Mouse (Mus musculus) kidney, postnatal 0 days (tissue): ENCODE results near the gene Cenpm. TPM values are rescaled to one million over a fixed set of nuclear protein-coding genes. Genes with fewer than 3 reads are reported as not detected.

Source experiments
- ATAC-seq: fragments of 200-750 bp; cut with Nextera tagmentation; replicated peaks from 2 replicates; pipeline ENCODE4 v1.8.0; 2017; ENCODE audit warnings: low read depth, moderate number of reproducible peaks, moderate TSS enrichment, moderate library complexity; ENCODE audit not compliant: low FRiP score
- DNase-seq: peaks from one replicate; pipeline ENCODE4 v3.0.0-alpha.2; 2016; ENCODE audit warnings: low spot score
- H3K27ac ChIP-seq: fragments of 300-500 bp; sonication (generic); 2 replicates; pipeline ENCODE4 v1.5.1; 2014; ENCODE audit warnings: mild to moderate bottlenecking
- H3K27me3 ChIP-seq: fragments of 300-500 bp; sonication (generic); 2 replicates; pipeline ENCODE4 v1.6.1; 2014; ENCODE audit warnings: low read length, mixed read lengths; ENCODE audit not compliant: insufficient read depth
- H3K36me3 ChIP-seq: fragments of 300-500 bp; sonication (generic); 2 replicates; pipeline ENCODE4 v1.6.1; 2014; ENCODE audit warnings: low read length, mixed read lengths; ENCODE audit not compliant: insufficient read depth
- H3K4me1 ChIP-seq: fragments of 300-500 bp; sonication (generic); replicated peaks from 2 replicates; pipeline ENCODE4 v1.6.1; 2014; ENCODE audit warnings: antibody characterized with exemption, low read length, mixed read lengths; ENCODE audit not compliant: insufficient read depth
- H3K4me2 ChIP-seq: fragments of 300-500 bp; sonication (generic); 2 replicates; pipeline ENCODE4 v1.6.1; 2014; ENCODE audit warnings: mild to moderate bottlenecking, low read length, moderate library complexity, mixed read lengths
- H3K4me3 ChIP-seq: fragments of 300-500 bp; sonication (generic); replicated peaks from 2 replicates; pipeline ENCODE4 v1.5.1; 2014; ENCODE audit warnings: low read depth, low read length
- H3K9ac ChIP-seq: fragments of 300-500 bp; sonication (generic); 2 replicates; pipeline ENCODE4 v1.6.1; 2014; ENCODE audit warnings: low read depth, low read length
- H3K9me3 ChIP-seq: fragments of 300-500 bp; sonication (generic); replicated peaks from 2 replicates; pipeline ENCODE4 v1.6.1; 2016; ENCODE audit warnings: low read length, inconsistent platforms, mixed read lengths
- CTCF ChIP-seq: IDR thresholded peaks from 2 replicates; pipeline ENCODE4 v1.5.1; 2016; ENCODE audit warnings: antibody characterized with exemption, low read depth, mild to moderate bottlenecking, moderate library complexity
- WGBS: fragments of 180-500 bp; shearing (Covaris S2); extraction: QIAGEN DNeasy Blood & Tissue Kit; methylation state at CpG from one replicate; pipeline ENCODE4 v1.1.7; 2014; 5-methylcytosine and 5-hydroxymethylcytosine counted together
- polyA plus RNA-seq: library from polyadenylated mRNA; unstranded; fragments of >200 nt; fragmentation: Nextera tagmentation; extraction: Ambion mirVana; gene quantifications from 2 replicates; pipeline ENCODE4 v1.2.1, GENCODE M21; 2015

Cenpm gene
- polyA plus RNA-seq, 1 experiment from 2014 or later: 46.4 TPM

GRCm38 (mm10) chr15:82213222-82213621 is 31.3 kb downstream of the Cenpm start:
- TF ChIP-seq CTCF: no peak
- no peak overlapping the region for H3K4me2 ChIP-seq
- WGBS: 5% methylated on average over 4 of the region's 4 CpGs

DNA sequence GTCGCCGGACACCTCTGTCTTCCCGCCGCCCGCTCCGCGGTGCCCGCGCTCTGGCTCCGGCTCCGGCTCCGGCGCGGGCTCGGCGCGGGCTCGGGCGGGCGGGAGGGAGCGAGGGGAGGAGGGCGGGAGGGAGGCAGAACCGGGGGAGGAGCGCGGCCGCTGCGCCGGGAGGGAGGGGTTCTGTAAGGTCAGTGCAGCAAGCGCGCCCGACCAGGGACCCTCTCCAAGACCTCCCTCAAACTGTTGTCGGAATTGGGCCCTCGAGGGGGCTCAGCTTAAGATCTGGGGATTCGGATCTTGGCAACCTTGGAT is 31.8 kb downstream of the Cenpm start, which contains the start of gene Shisa8:
Gene Shisa8, minus strand, starts transcription at position 64 of the 312 bp plus-strand sequence.
- Histone ChIP-seq H3K27ac (no peak within 1 kb of the TSS), H3K4me2 (peak within 1 kb of the TSS; percentile 81), H3K4me1 (peaks cover 11% of the 10 kb centered on the region; the same call in 1 of the 2 replicates), H3K9ac (peak within 1 kb of the TSS; percentile 35; the same call in 1 of the 2 replicates), H3K4me3 (peak within 1 kb of the TSS; percentile 48), H3K9me3 (no peaks in the 10 kb centered on the region), H3K27me3 (peaks cover 51% of the 10 kb centered on the region), H3K36me3 (no peaks in the 10 kb centered on the region)
- WGBS: under 1% methylated on average over 16 of the region's 34 CpGs
- ATAC-seq (no peak), DNase-seq (no peak)
- TF ChIP-seq CTCF: no peak

More at GRCm38 (mm10) chr15:82213222-82213621, 31.3 kb downstream of the Cenpm start:
- DNase-seq: no peak
- H3K27ac ChIP-seq: no peak overlapping the region
- no peak overlapping the region for H3K4me3 ChIP-seq
- peaks cover 11% of the 10 kb centered on the region; the same call in 1 of the 2 replicates for H3K4me1 ChIP-seq
- no peaks in the 10 kb centered on the region for H3K9me3 ChIP-seq
- no peak for ATAC-seq
- peaks cover 48% of the 10 kb centered on the region for H3K27me3 ChIP-seq
- H3K36me3 ChIP-seq: no peaks in the 10 kb centered on the region
- no peak overlapping the region for H3K9ac ChIP-seq

GRCm38 (mm10) chr15:82211911-82212751 is 32.4 kb downstream of the Cenpm start:
- Histone ChIP-seq H3K9ac (peak overlapping the region; percentile 35; the same call in 1 of the 2 replicates), H3K9me3 (no peaks in the 10 kb centered on the region), H3K27me3 (peaks cover 54% of the 10 kb centered on the region), H3K27ac (no peak overlapping the region), H3K4me3 (peak overlapping the region; percentile 48), H3K4me2 (peak overlapping the region; percentile 81), H3K4me1 (peaks cover 11% of the 10 kb centered on the region; the same call in 1 of the 2 replicates), H3K36me3 (no peaks in the 10 kb centered on the region)
- under 1% methylated on average over 75 of the region's 112 CpGs for WGBS
- ATAC-seq (no peak; the same call in 1 of the 2 replicates), DNase-seq (peak; percentile 28)
- TF ChIP-seq CTCF: peak; percentile 15; the same call in 1 of the 2 replicates

DNA sequence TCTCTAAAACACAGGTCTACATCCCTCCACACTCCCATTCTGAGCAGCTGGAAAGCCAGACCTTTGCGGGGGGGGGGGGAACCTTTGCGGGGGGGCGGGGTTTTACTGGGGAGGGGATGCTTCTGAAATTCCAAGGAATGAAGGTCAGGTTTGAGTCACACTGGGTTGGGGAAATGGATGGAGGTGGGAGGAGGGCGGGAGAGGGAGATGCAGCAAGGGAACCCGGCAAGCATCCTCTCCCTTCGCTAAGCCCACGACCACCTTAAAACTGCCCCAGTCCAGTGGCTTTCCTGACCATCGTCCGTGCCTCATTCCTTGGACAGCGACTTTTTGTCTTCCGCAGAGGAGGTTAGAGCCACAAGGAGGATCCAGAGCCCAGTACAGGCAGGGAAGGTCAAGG is 33.3 kb downstream of the Cenpm start:
- H3K4me2 ChIP-seq: peak overlapping the region; percentile 81
- peaks cover 11% of the 10 kb centered on the region; the same call in 1 of the 2 replicates for H3K4me1 ChIP-seq
- H3K9me3 ChIP-seq: no peaks in the 10 kb centered on the region
- H3K9ac ChIP-seq: no peak overlapping the region
- ATAC-seq (no peak), DNase-seq (no peak)
- H3K27me3 ChIP-seq: peaks cover 62% of the 10 kb centered on the region
- H3K4me3 ChIP-seq: peak overlapping the region; percentile 48
- no peaks in the 10 kb centered on the region for H3K36me3 ChIP-seq
- H3K27ac ChIP-seq: no peak overlapping the region
- no peak for TF ChIP-seq CTCF
- WGBS: 2% methylated on average over 11 of the region's 11 CpGs

- no peak overlapping the region for H3K9ac ChIP-seq
- 47% methylated on average over 1 of the region's 1 CpGs for WGBS
- no peak overlapping the region for H3K4me3 ChIP-seq
- H3K4me1 ChIP-seq: peaks cover 11% of the 10 kb centered on the region; the same call in 1 of the 2 replicates
- no peak for ATAC-seq
- DNase-seq: no peak
- no peaks in the 10 kb centered on the region for H3K9me3 ChIP-seq
- no peak overlapping the region for H3K4me2 ChIP-seq
- H3K27ac ChIP-seq: no peak overlapping the region
- TF ChIP-seq CTCF: no peak
- H3K36me3 ChIP-seq: 0 out of 2 replicates have a peak, but pooled peaks cover 3% of the 10 kb centered on the region
- H3K27me3 ChIP-seq: peaks cover 59% of the 10 kb centered on the region
Measured at GRCm38 (mm10) chr15:82210801-82211200, 33.7 kb downstream of the Cenpm start.

GRCm38 (mm10) chr15:82209295-82210050 is 35.1 kb downstream of the Cenpm start:
- H3K4me2 ChIP-seq: no peak overlapping the region

More at GRCm38 (mm10) chr15:82209295-82210050, 35.1 kb downstream of the Cenpm start:
- peaks cover 11% of the 10 kb centered on the region; the same call in 1 of the 2 replicates for H3K4me1 ChIP-seq
- DNase-seq (no peak), ATAC-seq (no peak)
- no peak for TF ChIP-seq CTCF
- no peak overlapping the region for H3K4me3 ChIP-seq
- H3K36me3 ChIP-seq: 0 out of 2 replicates have a peak, but pooled peaks cover 5% of the 10 kb centered on the region
- peaks cover 47% of the 10 kb centered on the region for H3K27me3 ChIP-seq
- WGBS: 80% methylated on average over 13 of the region's 13 CpGs
- H3K9me3 ChIP-seq: no peaks in the 10 kb centered on the region
- H3K27ac ChIP-seq: no peak overlapping the region
- H3K9ac ChIP-seq: no peak overlapping the region
